Mouse (Mus musculus) spleen, adult 2 months (tissue): ENCODE measurements around the gene Cd247. TPM values are rescaled to one million over a fixed set of nuclear protein-coding genes. Genes with fewer than 3 reads are reported as not detected.

Experiments used
- DNase-seq, 2 experiments: peaks; one replicate each; pipeline versions ENCODE4 v3.0.0 to v3.0.0-alpha.2; 2012 to 2021; ENCODE audit warnings: low spot score in 2 of 2, low read depth in 1 of 2
- H3K27ac ChIP-seq: fragments of 200-500 bp; 2 replicates; pipeline ENCODE4 v1.5.1; 2012; ENCODE audit warnings: low read length, inconsistent platforms; ENCODE audit not compliant: insufficient read depth
- H3K27me3 ChIP-seq: fragments of 200-500 bp; 2 replicates; pipeline ENCODE4 v1.6.1; 2012; ENCODE audit warnings: mild to moderate bottlenecking, moderate library complexity, low read length, inconsistent platforms; ENCODE audit not compliant: control insufficient read depth, insufficient read depth
- H3K36me3 ChIP-seq: fragments of 200-500 bp; 2 replicates; pipeline ENCODE4 v1.6.1; 2012; ENCODE audit warnings: mild to moderate bottlenecking, low read length, inconsistent platforms; ENCODE audit not compliant: control insufficient read depth, insufficient read depth
- H3K4me1 ChIP-seq: fragments of 200-500 bp; 2 replicates; pipeline ENCODE4 v1.6.1; 2011; ENCODE audit warnings: inconsistent platforms; ENCODE audit not compliant: control insufficient read depth, insufficient read depth, insufficient read length
- H3K4me3 ChIP-seq: fragments of 200-500 bp; 2 replicates; pipeline ENCODE4 v1.5.1; 2011; ENCODE audit warnings: mild to moderate bottlenecking, inconsistent platforms; ENCODE audit not compliant: insufficient read depth, insufficient read length; ENCODE audit errors: extremely low read depth
- CTCF ChIP-seq: fragments of 200-500 bp; IDR thresholded peaks from 2 replicates; pipeline ENCODE4 v1.5.1; 2011; ENCODE audit warnings: mild to moderate bottlenecking, inconsistent platforms; ENCODE audit not compliant: insufficient read depth, insufficient read length, insufficient replicate concordance; ENCODE audit errors: extremely low read depth
- POLR2A ChIP-seq: fragments of 200-500 bp; IDR thresholded peaks from 2 replicates; pipeline ENCODE4 v1.6.1; 2011; ENCODE audit warnings: low read depth, low read length, inconsistent platforms
- WGBS: fragments of 180-500 bp; shearing (Covaris S2); methylation state at CpG from one replicate; pipeline ENCODE4 v1.1.7; 2018; 5-methylcytosine and 5-hydroxymethylcytosine counted together
- polyA plus RNA-seq: library from polyadenylated mRNA; depleted of rRNA; stranded (reverse); fragments of >200 nt; gene quantifications from 2 replicates; pipeline ENCODE4 v1.2.3, GENCODE M21; 2012

Cd247 gene
- polyA plus RNA-seq, 1 experiment = 38.9 TPM

- WGBS = 47% methylated on average over 8 of the region's 8 CpGs
- Histone ChIP-seq H3K27ac (peak overlapping the region; percentile 85), H3K36me3 (no peaks in the 10 kb centered on the region), H3K4me3 (peak overlapping the region; percentile 14), H3K4me1 (peaks cover 29% of the 10 kb centered on the region; the same call in 1 of the 2 replicates), H3K27me3 (no peaks in the 10 kb centered on the region)
- no peak for TF ChIP-seq POLR2A
- TF ChIP-seq CTCF = no peak
- DNase-seq = no peak
Observed at GRCm38 (mm10) chr1:165848417-165848816, 59.9 kb downstream of the Cd247 start.

GRCm38 (mm10) chr1:165848881-165849280, 60.4 kb downstream of the Cd247 start:
- TF ChIP-seq POLR2A (no peak), CTCF (no peak)
- peak overlapping the region; percentile 85 for H3K27ac ChIP-seq
- DNase-seq = peak in 1 of 2 experiments; percentile 51
- no peaks in the 10 kb centered on the region for H3K36me3 ChIP-seq
- 6% methylated on average over 4 of the region's 4 CpGs for WGBS
- no peaks in the 10 kb centered on the region for H3K27me3 ChIP-seq
- H3K4me1 ChIP-seq = peaks cover 29% of the 10 kb centered on the region; the same call in 1 of the 2 replicates
- peak overlapping the region; percentile 14 for H3K4me3 ChIP-seq

- WGBS = 67% methylated on average over 17 of the region's 17 CpGs
- Histone ChIP-seq H3K4me3 (no peak overlapping the region), H3K4me1 (peaks cover 29% of the 10 kb centered on the region; the same call in 1 of the 2 replicates), H3K27me3 (no peaks in the 10 kb centered on the region), H3K27ac (peak overlapping the region; percentile 85), H3K36me3 (no peaks in the 10 kb centered on the region)
- DNase-seq = no peak
- TF ChIP-seq POLR2A (no peak), CTCF (no peak)
Observed at GRCm38 (mm10) chr1:165849458-165850445, 61.3 kb downstream of the Cd247 start.

- Histone ChIP-seq H3K27ac (no peak overlapping the region), H3K4me1 (peaks cover 23% of the 10 kb centered on the region; the same call in 1 of the 2 replicates), H3K4me3 (no peak overlapping the region), H3K27me3 (no peaks in the 10 kb centered on the region), H3K36me3 (no peaks in the 10 kb centered on the region)
- peak in 1 of 2 experiments; percentile 2 for DNase-seq
- 68% methylated on average over 5 of the region's 5 CpGs for WGBS
- TF ChIP-seq POLR2A (no peak), CTCF (no peak)
Observed at GRCm38 (mm10) chr1:165852131-165852530, 63.6 kb downstream of the Cd247 start.

GRCm38 (mm10) chr1:165853131-165853721, 64.7 kb downstream of the Cd247 start:
- no peaks in the 10 kb centered on the region for H3K27me3 ChIP-seq
- TF ChIP-seq POLR2A = no peak
- peaks cover 23% of the 10 kb centered on the region; the same call in 1 of the 2 replicates for H3K4me1 ChIP-seq
- H3K36me3 ChIP-seq = no peaks in the 10 kb centered on the region
- H3K27ac ChIP-seq = no peak overlapping the region
- 58% methylated on average over 4 of the region's 4 CpGs for WGBS
- no peak overlapping the region for H3K4me3 ChIP-seq
- DNase-seq = no peak

GRCm38 (mm10) chr1:165853729-165854420, 65.4 kb downstream of the Cd247 start:
- TF ChIP-seq CTCF (peak; percentile 90), POLR2A (no peak)
- peaks cover 19% of the 10 kb centered on the region; the same call in 1 of the 2 replicates for H3K4me1 ChIP-seq
- 49% methylated on average over 10 of the region's 10 CpGs for WGBS

More at GRCm38 (mm10) chr1:165853729-165854420, 65.4 kb downstream of the Cd247 start:
- Histone ChIP-seq H3K27ac (no peak overlapping the region), H3K27me3 (no peaks in the 10 kb centered on the region), H3K4me3 (no peak overlapping the region), H3K36me3 (no peaks in the 10 kb centered on the region)
- peak; percentile 45 to 69 for DNase-seq
